Mouse (Mus musculus) cerebellum, postnatal 14 days (tissue): ENCODE measurements around the gene Lrrc8e.
A peak's percentile ranks its signal among the peaks of the same experiment; 100 is the strongest.
"Not testable (repeated sequence)": the region's sequence is repeated elsewhere in the genome, so short reads cannot be mapped to it uniquely, and the experiment has no call there.

Experiments
- DNase-seq, 2 experiments: peaks; one replicate each; pipeline ENCODE4 v3.0.0; 2021; ENCODE audit warnings: mixed read lengths in 2 of 2

Gene Lrrc8e

GRCm38 (mm10) chr8:4222059-4222458, 4.6 kb upstream of the Lrrc8e start:
- DNase-seq: no peak

GRCm38 (mm10) chr8:4226323-4226722, 304 bp upstream of the Lrrc8e start:
- peak in 1 of 2 experiments; percentile 1 for DNase-seq

GRCm38 (mm10) chr8:4227919-4228318, 1.3 kb downstream of the Lrrc8e start:
- no peak for DNase-seq

GRCm38 (mm10) chr8:4229784-4230183, 3.2 kb downstream of the Lrrc8e start:
- DNase-seq: no peak

GRCm38 (mm10) chr8:4230612-4231351, 4.2 kb downstream of the Lrrc8e start:
- peak in 1 of 2 experiments; percentile 2 for DNase-seq

GRCm38 (mm10) chr8:4237814-4238433, 11.3 kb downstream of the Lrrc8e start:
- DNase-seq: no peak

GRCm38 (mm10) chr8:4238434-4239192, 12.0 kb downstream of the Lrrc8e start, which contains the start of the genes Map2k7 and Gm49320:
Map2k7 (plus strand) TSS chr8:4238740.
Gm49320 (plus strand) TSS chr8:4238865.
- peak; percentile 100 for DNase-seq

GRCm38 (mm10) chr8:4239193-4239890, 12.7 kb downstream of the Lrrc8e start:
- no peak for DNase-seq

- DNase-seq: no peak
Observed at GRCm38 (mm10) chr8:4245061-4245460, 18.4 kb downstream of the Lrrc8e start.

- DNase-seq: peak in 1 of 2 experiments; percentile 58
Observed at GRCm38 (mm10) chr8:4245737-4246136, 19.1 kb downstream of the Lrrc8e start.

GRCm38 (mm10) chr8:4247241-4247640, 20.6 kb downstream of the Lrrc8e start:
- DNase-seq: no peak

GRCm38 (mm10) chr8:4247951-4248540, 21.4 kb downstream of the Lrrc8e start, which contains the start of gene Tgfbr3l:
Tgfbr3l (plus strand) TSS chr8:4248214.
- DNase-seq: no peak

GRCm38 (mm10) chr8:4249213-4249612, 22.6 kb downstream of the Lrrc8e start:
- DNase-seq: no peak

GRCm38 (mm10) chr8:4250306-4250970, 23.8 kb downstream of the Lrrc8e start:
- peak; percentile 86 to 94 for DNase-seq

- no peak for DNase-seq
Observed at GRCm38 (mm10) chr8:4252116-4252760, 25.6 kb downstream of the Lrrc8e start.

- peak; percentile 95 to 96 for DNase-seq
Observed at GRCm38 (mm10) chr8:4252934-4253841, 26.6 kb downstream of the Lrrc8e start, which contains the start of gene Snapc2. Snapc2 (plus strand) TSS chr8:4253080.

- peak; percentile 91 to 94 for DNase-seq
Observed at GRCm38 (mm10) chr8:4254001-4254400, 27.4 kb downstream of the Lrrc8e start.

- DNase-seq: not testable (repeated sequence)
Observed at GRCm38 (mm10) chr8:4255471-4255870, 28.8 kb downstream of the Lrrc8e start.

GRCm38 (mm10) chr8:4256911-4257310, 30.3 kb downstream of the Lrrc8e start:
- no peak for DNase-seq

GRCm38 (mm10) chr8:4257350-4257749, 30.7 kb downstream of the Lrrc8e start:
- no peak for DNase-seq
